Mouse (Mus musculus): ENCODE data around the gene Ltb4r1. TPM values are rescaled to one million over a fixed set of nuclear protein-coding genes. Genes with fewer than 3 reads are reported as not detected.
A peak's percentile ranks its signal among the peaks of the same experiment; 100 is the strongest.

Ltb4r1 gene
- polyA plus RNA-seq, 1 experiment, result 0.25 TPM

DNA sequence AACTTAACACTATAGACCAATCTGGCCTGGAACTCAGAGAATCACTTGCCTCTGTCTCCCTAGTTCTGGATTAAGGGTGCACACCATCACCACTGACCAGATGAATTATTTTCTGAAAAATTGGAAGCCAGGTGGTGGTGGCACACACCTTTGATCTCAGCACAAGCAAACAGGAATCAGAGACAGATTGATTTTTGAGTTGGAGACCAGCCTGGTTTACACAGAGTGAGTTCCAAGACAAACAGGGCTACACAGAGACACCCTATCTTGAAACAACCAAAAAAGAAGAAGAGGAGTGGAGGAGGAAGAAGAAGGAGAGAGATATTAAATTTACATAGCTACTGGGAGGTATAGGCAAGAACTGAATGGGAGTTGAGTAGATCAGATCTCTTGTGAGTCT is 39.5 kb upstream of the Ltb4r1 start:
- no peak overlapping the region for H3K4me3 ChIP-seq (ENCODE audit: insufficient read depth, low read length)
- no peak for TF ChIP-seq CTCF (IDR thresholded peaks at IDR 0.05; ENCODE audit: extremely low read depth, insufficient read depth, low read length)
- no peak for TF ChIP-seq POLR2A (IDR thresholded peaks at IDR 0.05; ENCODE audit: extremely low read depth, insufficient read depth, low read length)
- peaks cover 2% of the 10 kb centered on the region; the same call in 1 of the 2 replicates for H3K4me1 ChIP-seq (ENCODE audit: control insufficient read depth, insufficient read depth, low read length)
- H3K27ac ChIP-seq (ENCODE audit: insufficient read depth, low read length), result no peak overlapping the region

DNA sequence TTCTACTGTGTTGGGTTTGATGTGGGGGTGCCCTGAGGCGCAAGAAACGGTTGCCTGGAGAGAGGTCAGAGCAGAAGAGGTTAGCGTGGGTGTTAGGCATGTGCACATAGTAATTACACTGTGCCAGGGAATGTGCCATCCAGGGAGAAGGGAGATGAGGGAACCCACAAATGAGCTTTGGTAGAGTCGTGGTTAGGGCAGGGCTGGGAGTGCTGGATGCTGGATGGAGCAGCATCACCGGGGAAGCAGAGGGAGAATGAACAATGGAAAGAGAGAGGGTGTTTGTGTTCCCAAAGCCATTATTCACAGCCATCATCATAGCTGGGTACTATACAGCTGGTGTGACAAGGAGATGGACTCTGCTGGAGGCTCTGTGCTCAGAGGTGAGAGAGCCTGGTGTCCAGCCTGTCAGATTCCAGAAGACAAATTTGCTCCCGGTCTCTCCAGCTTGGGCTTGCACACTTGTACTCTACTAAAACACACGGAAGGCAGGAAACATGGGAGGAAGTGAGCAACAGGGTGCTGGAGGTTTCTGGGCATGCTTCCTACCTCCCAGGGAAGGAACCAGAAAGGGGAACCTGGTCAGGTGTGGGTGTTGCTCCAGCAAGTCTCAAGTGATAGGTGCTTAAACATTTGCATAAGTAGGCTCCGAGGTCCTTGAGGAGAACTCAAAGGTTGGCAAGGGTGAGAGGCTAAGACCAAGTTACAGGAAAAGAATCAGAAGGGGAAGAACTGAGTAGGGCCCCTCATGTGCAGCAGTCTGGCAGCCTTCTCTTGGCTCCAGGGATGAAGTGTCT is 37.7 kb upstream of the Ltb4r1 start:
- Histone ChIP-seq H3K4me3 (ENCODE audit: insufficient read depth, low read length) (no peak overlapping the region), H3K27ac (ENCODE audit: insufficient read depth, low read length) (no peak overlapping the region), H3K4me1 (ENCODE audit: control insufficient read depth, insufficient read depth, low read length) (peaks cover 2% of the 10 kb centered on the region; the same call in 1 of the 2 replicates)
- TF ChIP-seq CTCF (IDR thresholded peaks at IDR 0.05; ENCODE audit: extremely low read depth, insufficient read depth, low read length) (no peak), POLR2A (IDR thresholded peaks at IDR 0.05; ENCODE audit: extremely low read depth, insufficient read depth, low read length) (no peak)

DNA sequence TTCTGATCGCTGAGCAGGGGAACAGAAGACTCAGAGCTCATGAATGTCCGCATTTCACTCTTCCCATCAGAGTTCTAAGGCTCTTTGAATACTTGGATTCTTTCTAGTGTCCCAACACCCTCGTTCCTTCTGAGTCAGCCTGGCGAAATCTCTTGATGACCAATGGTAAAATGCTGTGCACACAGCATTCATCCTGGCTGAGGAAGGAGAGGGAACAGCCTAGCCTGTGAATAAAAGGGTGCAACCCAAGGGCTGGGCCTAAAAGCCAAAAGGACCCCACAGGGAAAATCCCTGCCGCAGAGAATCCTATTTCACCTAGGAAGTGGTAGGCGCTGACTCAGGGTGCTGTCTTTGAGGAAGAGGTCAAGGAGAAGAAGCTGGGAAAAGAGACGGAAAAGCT is 35.6 kb upstream of the Ltb4r1 start:
- TF ChIP-seq POLR2A (IDR thresholded peaks at IDR 0.05; ENCODE audit: extremely low read depth, insufficient read depth, low read length) (no peak), CTCF (IDR thresholded peaks at IDR 0.05; ENCODE audit: extremely low read depth, insufficient read depth, low read length) (no peak)
- no peak overlapping the region for H3K4me3 ChIP-seq (ENCODE audit: insufficient read depth, low read length)
- peak overlapping the region; percentile 28; the same call in 1 of the 2 replicates for H3K27ac ChIP-seq (ENCODE audit: insufficient read depth, low read length)

DNA sequence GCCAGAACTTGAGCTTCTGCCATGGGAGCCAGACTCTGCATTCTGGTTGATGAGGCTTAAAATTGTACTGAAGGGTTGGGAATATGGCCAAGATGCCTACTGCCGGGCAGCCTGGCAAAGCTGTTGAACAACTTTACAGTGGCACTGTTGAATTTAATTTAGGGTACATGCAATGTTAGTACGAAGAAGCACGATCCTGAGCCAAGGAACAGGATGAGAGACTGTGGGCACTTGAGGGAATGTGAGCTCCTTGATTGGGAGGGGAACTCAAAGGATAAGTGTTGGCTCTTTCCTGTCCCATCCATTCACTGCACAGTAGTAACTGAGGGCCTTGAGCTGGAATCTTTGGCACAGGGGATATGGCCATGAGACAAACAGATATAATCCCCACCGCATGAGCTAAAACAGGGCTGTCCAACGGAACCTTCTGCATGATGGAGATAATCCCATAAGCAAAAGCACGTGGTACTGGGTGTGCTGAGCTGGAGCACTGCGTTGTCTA is 35.2 kb upstream of the Ltb4r1 start:
- no peak overlapping the region for H3K4me3 ChIP-seq (ENCODE audit: insufficient read depth, low read length)
- no peak overlapping the region for H3K27ac ChIP-seq (ENCODE audit: insufficient read depth, low read length)
- TF ChIP-seq CTCF (IDR thresholded peaks at IDR 0.05; ENCODE audit: extremely low read depth, insufficient read depth, low read length) (no peak), POLR2A (IDR thresholded peaks at IDR 0.05; ENCODE audit: extremely low read depth, insufficient read depth, low read length) (no peak)
- peaks cover 2% of the 10 kb centered on the region; the same call in 1 of the 2 replicates for H3K4me1 ChIP-seq (ENCODE audit: control insufficient read depth, insufficient read depth, low read length)

More for the DNA sequence above, 35.6 kb upstream of the Ltb4r1 start:
- H3K4me1 ChIP-seq (ENCODE audit: control insufficient read depth, insufficient read depth, low read length), result peaks cover 2% of the 10 kb centered on the region; the same call in 1 of the 2 replicates

- TF ChIP-seq POLR2A (IDR thresholded peaks at IDR 0.05; ENCODE audit: extremely low read depth, insufficient read depth, low read length) (no peak), CTCF (IDR thresholded peaks at IDR 0.05; ENCODE audit: extremely low read depth, insufficient read depth, low read length) (no peak)
- Histone ChIP-seq H3K4me1 (ENCODE audit: control insufficient read depth, insufficient read depth, low read length) (peaks cover 2% of the 10 kb centered on the region; the same call in 1 of the 2 replicates), H3K4me3 (ENCODE audit: insufficient read depth, low read length) (no peak overlapping the region), H3K27ac (ENCODE audit: insufficient read depth, low read length) (no peak overlapping the region)
These were observed 31.9 kb upstream of the Ltb4r1 start for GRCm38 (mm10) chr14:55733889-55734288.

GRCm38 (mm10) chr14:55734869-55735268 is 30.9 kb upstream of the Ltb4r1 start:
- H3K27ac ChIP-seq (ENCODE audit: insufficient read depth, low read length), result no peak overlapping the region
- TF ChIP-seq CTCF (IDR thresholded peaks at IDR 0.05; ENCODE audit: extremely low read depth, insufficient read depth, low read length), result no peak
- TF ChIP-seq POLR2A (IDR thresholded peaks at IDR 0.05; ENCODE audit: extremely low read depth, insufficient read depth, low read length), result no peak
- H3K4me1 ChIP-seq (ENCODE audit: control insufficient read depth, insufficient read depth, low read length), result peaks cover 2% of the 10 kb centered on the region; the same call in 1 of the 2 replicates
- H3K4me3 ChIP-seq (ENCODE audit: insufficient read depth, low read length), result no peak overlapping the region

- H3K4me3 ChIP-seq (ENCODE audit: insufficient read depth, low read length), result no peak overlapping the region
- TF ChIP-seq POLR2A (IDR thresholded peaks at IDR 0.05; ENCODE audit: extremely low read depth, insufficient read depth, low read length) (no peak), CTCF (IDR thresholded peaks at IDR 0.05; ENCODE audit: extremely low read depth, insufficient read depth, low read length) (no peak)
- H3K4me1 ChIP-seq (ENCODE audit: control insufficient read depth, insufficient read depth, low read length), result peaks cover 2% of the 10 kb centered on the region; the same call in 1 of the 2 replicates
- no peak overlapping the region for H3K27ac ChIP-seq (ENCODE audit: insufficient read depth, low read length)
These were observed 30.4 kb upstream of the Ltb4r1 start for GRCm38 (mm10) chr14:55735334-55735733.

GRCm38 (mm10) chr14:55735758-55736157 is 30.0 kb upstream of the Ltb4r1 start:
- Histone ChIP-seq H3K27ac (ENCODE audit: insufficient read depth, low read length) (no peak overlapping the region), H3K4me1 (ENCODE audit: control insufficient read depth, insufficient read depth, low read length) (peaks cover 1% of the 10 kb centered on the region; the same call in 1 of the 2 replicates), H3K4me3 (ENCODE audit: insufficient read depth, low read length) (no peak overlapping the region)
- TF ChIP-seq POLR2A (IDR thresholded peaks at IDR 0.05; ENCODE audit: extremely low read depth, insufficient read depth, low read length), result no peak

DNA sequence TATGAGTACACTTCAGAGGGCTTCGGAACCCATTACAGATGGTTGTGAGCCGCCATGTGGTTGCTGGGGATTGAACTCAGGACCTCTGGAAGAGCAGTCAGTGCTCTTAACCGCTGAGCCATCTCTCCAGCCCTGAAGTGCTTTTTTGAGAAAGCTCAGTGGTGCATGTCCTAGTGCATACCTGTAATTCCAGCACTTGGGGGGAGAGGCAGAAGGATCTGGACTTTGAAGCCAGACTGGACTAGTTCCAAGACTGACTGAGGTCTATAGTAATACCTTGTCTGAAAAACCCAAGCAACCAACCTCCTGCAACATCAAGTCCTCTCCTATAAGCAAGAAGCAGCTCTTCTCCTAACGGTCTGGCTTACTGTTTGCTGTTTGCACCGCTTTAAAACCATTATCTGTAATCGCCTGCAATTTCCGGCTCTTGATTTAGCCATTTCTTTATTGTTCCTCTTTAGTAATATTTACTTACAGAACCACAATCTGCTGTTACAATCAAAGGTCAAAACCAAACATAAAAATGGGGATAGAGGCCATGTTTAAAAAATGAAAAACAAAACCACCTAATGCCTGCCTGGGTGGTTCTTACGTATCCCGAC is 28.6 kb upstream of the Ltb4r1 start:
- no peak overlapping the region for H3K4me3 ChIP-seq (ENCODE audit: insufficient read depth, low read length)

More for the DNA sequence above, 28.6 kb upstream of the Ltb4r1 start:
- TF ChIP-seq CTCF (IDR thresholded peaks at IDR 0.05; ENCODE audit: extremely low read depth, insufficient read depth, low read length) (no peak), POLR2A (IDR thresholded peaks at IDR 0.05; ENCODE audit: extremely low read depth, insufficient read depth, low read length) (no peak)
- Histone ChIP-seq H3K4me1 (ENCODE audit: control insufficient read depth, insufficient read depth, low read length) (no peaks in the 10 kb centered on the region), H3K27ac (ENCODE audit: insufficient read depth, low read length) (no peak overlapping the region)
